Mouse (Mus musculus) neural tube, embryonic 13.5 days (tissue): ENCODE measurements around the gene Dgkq. TPM values are rescaled to one million over a fixed set of nuclear protein-coding genes. Genes with fewer than 3 reads are reported as not detected.

ENCODE experiments used
- ATAC-seq: fragments of 200-750 bp; cut with Nextera tagmentation; 2 replicates; pipeline ENCODE4 v1.8.0; 2017; ENCODE audit warnings: low read depth, mild to moderate bottlenecking, moderate TSS enrichment, moderate library complexity
- H3K27ac ChIP-seq: fragments of 300-500 bp; sonication (generic); replicated peaks from 2 replicates; pipeline ENCODE4 v1.5.1; 2015; ENCODE audit warnings: moderate library complexity, mild to moderate bottlenecking, inconsistent platforms
- H3K27me3 ChIP-seq: fragments of 300-500 bp; sonication (generic); 2 replicates; pipeline ENCODE4 v1.6.1; 2015; ENCODE audit warnings: mild to moderate bottlenecking, inconsistent platforms
- H3K36me3 ChIP-seq: fragments of 300-500 bp; sonication (generic); 2 replicates; pipeline ENCODE4 v1.6.1; 2015; ENCODE audit warnings: mild to moderate bottlenecking, inconsistent platforms
- H3K4me1 ChIP-seq: fragments of 300-500 bp; sonication (generic); replicated peaks from 2 replicates; pipeline ENCODE4 v1.6.1; 2015; ENCODE audit warnings: inconsistent platforms
- H3K4me2 ChIP-seq: fragments of 300-500 bp; sonication (generic); 2 replicates; pipeline ENCODE4 v1.6.1; 2015; ENCODE audit warnings: inconsistent platforms, mild to moderate bottlenecking, moderate library complexity
- H3K4me3 ChIP-seq: fragments of 300-500 bp; sonication (generic); 2 replicates; pipeline ENCODE4 v1.5.1; 2015; ENCODE audit warnings: mild to moderate bottlenecking, inconsistent platforms
- H3K9ac ChIP-seq: fragments of 300-500 bp; sonication (generic); 2 replicates; pipeline ENCODE4 v1.6.1; 2015; ENCODE audit warnings: moderate library complexity, mild to moderate bottlenecking, inconsistent platforms
- H3K9me3 ChIP-seq: fragments of 300-500 bp; sonication (generic); 2 replicates; pipeline ENCODE4 v1.6.1; 2016; ENCODE audit warnings: inconsistent platforms
- WGBS: fragments of 180-500 bp; shearing (Covaris S2); methylation state at CpG from one replicate; pipeline ENCODE4 v1.1.7; 2015; 5-methylcytosine and 5-hydroxymethylcytosine counted together
- polyA plus RNA-seq: library from polyadenylated mRNA; unstranded; fragments of >200 nt; fragmentation: Nextera tagmentation; extraction: Ambion mirVana; gene quantifications from 2 replicates; pipeline ENCODE4 v1.2.1, GENCODE M21; 2015

The Dgkq gene
- polyA plus RNA-seq, 1 experiment from 2014 or later = 19.5 TPM

DNA sequence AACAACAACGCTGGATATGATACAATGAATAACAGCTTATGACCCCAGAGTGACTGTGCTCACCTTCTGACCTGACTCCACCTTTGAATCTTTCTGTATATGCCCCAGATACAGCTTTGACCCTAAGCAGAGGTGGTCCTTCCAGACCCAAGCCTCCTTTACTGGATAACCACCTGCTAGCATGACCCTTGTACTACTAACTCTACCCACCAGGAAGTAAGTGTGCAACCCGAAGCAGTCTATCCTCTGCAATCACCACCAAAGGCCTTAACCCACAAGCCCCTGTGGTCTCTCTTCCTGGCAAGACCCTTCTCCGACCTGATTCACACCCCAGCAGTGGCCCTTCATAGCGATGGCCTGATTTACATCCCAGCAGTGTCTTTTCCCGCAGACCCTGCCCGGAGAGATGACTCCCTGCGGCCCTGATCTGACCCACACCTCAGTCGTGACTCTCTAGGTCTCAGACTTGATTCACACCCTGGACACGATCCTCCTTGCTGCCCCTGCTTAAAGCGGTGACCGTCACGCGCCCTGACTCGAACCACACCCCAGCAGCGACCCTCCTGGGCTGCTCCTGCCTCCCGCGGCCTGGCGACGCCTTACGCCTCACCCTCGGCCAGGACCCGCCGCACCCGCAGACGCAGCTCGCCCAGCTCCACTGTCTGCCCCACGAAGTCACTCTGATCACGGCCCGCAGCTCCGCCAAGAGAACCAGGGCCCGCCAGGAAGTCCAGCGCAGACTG, 40.4 kb downstream of the Dgkq start:
- 1% methylated on average over 32 of the region's 32 CpGs for WGBS
- peak overlapping the region; percentile 93 for H3K9ac ChIP-seq
- peak; percentile 90 for ATAC-seq
- peaks cover 32% of the 10 kb centered on the region for H3K4me1 ChIP-seq
- H3K27me3 ChIP-seq = no peaks in the 10 kb centered on the region
- peak overlapping the region; percentile 93 for H3K27ac ChIP-seq
- H3K36me3 ChIP-seq = peaks cover 6% of the 10 kb centered on the region
- H3K9me3 ChIP-seq = no peaks in the 10 kb centered on the region
- peak overlapping the region; percentile 96 for H3K4me2 ChIP-seq
- H3K4me3 ChIP-seq = peak overlapping the region; percentile 71

DNA sequence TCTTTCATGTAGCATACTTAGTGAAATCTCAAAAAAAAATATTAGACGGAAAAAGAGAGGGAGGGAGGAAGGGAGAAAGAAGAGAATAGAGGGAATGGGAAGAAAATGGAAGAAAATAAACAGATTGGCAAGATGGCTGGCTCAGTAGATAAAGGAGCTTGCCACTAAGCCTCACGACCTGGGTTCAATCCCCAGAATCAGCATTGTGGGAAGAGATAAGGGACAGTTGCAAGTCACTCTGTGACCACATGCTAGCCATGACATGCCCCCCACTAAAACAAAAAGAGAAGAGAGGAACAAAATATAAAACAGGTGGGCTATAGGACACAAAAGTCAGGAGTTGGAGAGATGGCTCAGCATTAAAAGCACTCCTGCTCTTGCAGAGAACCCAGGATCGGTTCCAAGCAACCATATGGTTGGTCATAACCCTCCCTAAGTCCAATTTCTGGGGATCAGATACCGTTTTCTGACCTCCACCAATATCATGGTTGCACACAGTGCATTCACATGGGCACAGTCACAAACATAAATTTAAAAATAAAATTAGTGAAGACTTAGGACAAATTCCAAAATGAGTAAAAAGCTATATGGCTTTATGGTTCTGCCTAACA, 43.3 kb downstream of the Dgkq start:
- no peaks in the 10 kb centered on the region for H3K27me3 ChIP-seq
- no peak overlapping the region for H3K4me3 ChIP-seq
- no peak for ATAC-seq
- peaks cover 34% of the 10 kb centered on the region for H3K36me3 ChIP-seq
- H3K4me1 ChIP-seq = peaks cover 32% of the 10 kb centered on the region
- H3K9ac ChIP-seq = no peak overlapping the region
- no peak overlapping the region for H3K27ac ChIP-seq
- no peak overlapping the region for H3K4me2 ChIP-seq
- H3K9me3 ChIP-seq = no peaks in the 10 kb centered on the region
- WGBS = 87% methylated on average over 4 of the region's 4 CpGs

DNA sequence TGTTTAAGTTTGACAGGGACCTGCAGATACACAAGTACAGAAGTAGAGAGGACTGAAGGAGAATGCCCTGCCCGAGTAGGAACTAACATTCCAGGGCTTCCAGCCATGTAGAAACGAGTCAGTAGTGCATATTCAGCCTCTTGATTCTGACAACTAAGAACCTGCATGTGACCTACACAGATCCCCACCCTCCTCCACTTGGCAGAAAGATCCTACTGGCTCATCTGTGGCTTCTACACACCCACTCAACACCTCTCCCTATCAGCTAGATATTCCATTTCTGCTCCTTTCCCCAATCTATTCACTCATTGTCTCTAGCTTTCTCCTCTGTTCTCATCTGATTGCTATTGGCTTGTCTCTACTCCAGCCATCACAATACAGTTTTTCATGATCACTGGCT, 47.6 kb downstream of the Dgkq start:
- no peak for ATAC-seq
- H3K4me1 ChIP-seq = peaks cover 3% of the 10 kb centered on the region; the same call in 1 of the 2 replicates
- no peak overlapping the region for H3K4me3 ChIP-seq
- no peak overlapping the region for H3K4me2 ChIP-seq
- no peak overlapping the region for H3K27ac ChIP-seq
- H3K27me3 ChIP-seq = no peaks in the 10 kb centered on the region
- no peak overlapping the region for H3K9ac ChIP-seq
- H3K36me3 ChIP-seq = peaks cover 59% of the 10 kb centered on the region
- no peaks in the 10 kb centered on the region for H3K9me3 ChIP-seq
- WGBS = 88% methylated on average over 2 of the region's 2 CpGs

DNA sequence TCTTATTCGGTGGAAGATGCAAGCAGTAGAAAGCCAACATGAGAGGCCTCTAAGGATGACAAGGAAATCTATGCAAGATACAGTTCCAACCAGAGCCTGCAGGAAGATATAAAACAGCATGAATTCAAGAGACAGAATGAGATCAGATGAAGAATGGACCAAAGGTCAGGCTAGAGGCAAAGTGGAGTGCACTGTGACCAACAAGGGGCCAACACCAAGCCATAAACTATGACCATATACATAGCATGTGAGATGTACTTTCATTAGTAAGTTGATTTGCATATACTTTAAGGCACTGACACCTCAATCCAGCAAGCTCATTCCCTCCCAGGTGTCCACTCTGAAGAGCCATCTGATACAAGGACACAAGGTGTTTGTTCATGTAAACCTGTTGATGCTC, 59.0 kb downstream of the Dgkq start:
- no peak for ATAC-seq
- WGBS = 97% methylated on average over 1 of the region's 1 CpGs
- peaks cover 95% of the 10 kb centered on the region for H3K36me3 ChIP-seq

DNA sequence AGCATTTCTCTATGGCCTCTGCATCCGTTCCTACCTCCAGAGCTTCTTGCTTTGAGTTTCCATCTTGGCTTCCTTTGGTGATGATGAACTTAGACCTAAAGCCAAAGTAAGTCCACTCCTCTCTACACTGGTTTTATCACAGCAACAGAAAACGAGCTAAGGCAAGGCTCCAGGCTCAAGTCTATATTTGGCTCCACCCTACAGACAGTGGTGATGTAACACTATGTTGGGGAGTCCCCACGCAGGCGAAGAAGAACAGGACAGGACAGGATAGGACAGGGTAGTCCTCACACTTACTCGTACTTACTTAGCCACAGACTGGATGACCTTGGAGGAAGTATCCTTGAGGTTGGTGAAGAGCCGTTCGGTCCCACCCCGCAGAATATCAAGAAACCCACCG, 66.9 kb downstream of the Dgkq start:
- no peak for ATAC-seq
- H3K36me3 ChIP-seq = peaks cover 98% of the 10 kb centered on the region
- no peak overlapping the region for H3K9ac ChIP-seq
- 95% methylated on average over 9 of the region's 9 CpGs for WGBS
- no peaks in the 10 kb centered on the region for H3K9me3 ChIP-seq
- H3K4me2 ChIP-seq = no peak overlapping the region
- no peaks in the 10 kb centered on the region for H3K27me3 ChIP-seq
- no peaks in the 10 kb centered on the region for H3K4me1 ChIP-seq
- no peak overlapping the region for H3K27ac ChIP-seq
- no peak overlapping the region for H3K4me3 ChIP-seq

More for the DNA sequence above, 59.0 kb downstream of the Dgkq start:
- Histone ChIP-seq H3K4me1 (no peaks in the 10 kb centered on the region), H3K27ac (no peak overlapping the region), H3K4me2 (no peak overlapping the region), H3K4me3 (no peak overlapping the region), H3K27me3 (no peaks in the 10 kb centered on the region), H3K9me3 (no peaks in the 10 kb centered on the region), H3K9ac (no peak overlapping the region)

DNA sequence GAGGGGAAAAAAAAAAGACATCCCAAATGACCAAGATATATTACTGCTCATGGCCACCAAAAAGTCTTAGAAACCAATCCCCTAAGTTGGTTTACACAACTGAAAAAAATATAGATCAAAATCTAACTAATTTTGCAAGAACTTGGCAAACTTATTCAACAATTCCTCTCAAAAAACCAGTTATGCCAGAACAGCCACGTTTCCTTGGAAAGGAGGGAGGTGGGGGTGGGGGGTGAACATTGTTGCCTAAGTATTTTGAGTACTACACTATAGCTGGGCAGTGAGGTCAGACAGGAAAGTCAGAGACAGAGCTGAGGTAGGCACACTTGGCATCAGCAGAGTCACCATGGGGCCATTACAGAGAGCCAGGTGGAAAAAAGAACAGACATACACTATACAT, 69.5 kb downstream of the Dgkq start:
- Histone ChIP-seq H3K9me3 (no peaks in the 10 kb centered on the region), H3K27ac (no peak overlapping the region), H3K36me3 (peaks cover 98% of the 10 kb centered on the region), H3K9ac (no peak overlapping the region), H3K4me2 (no peak overlapping the region), H3K4me3 (no peak overlapping the region), H3K27me3 (no peaks in the 10 kb centered on the region), H3K4me1 (no peaks in the 10 kb centered on the region)
- 93% methylated on average over 1 of the region's 1 CpGs for WGBS
- ATAC-seq = no peak

Other genes with a start within 250 kb of the Dgkq start
- gene Atp5k, start 235.2 kb downstream of the Dgkq start, polyA plus RNA-seq = 419 and 442 TPM in 2 replicates
- 0.20 TPM in 1 of 2 replicates, not detected in the other for gene Mfsd7a, start 220.8 kb downstream of the Dgkq start, polyA plus RNA-seq
- 27.1 and 32.4 TPM in 2 replicates for gene Pcgf3, start 208.4 kb downstream of the Dgkq start, polyA plus RNA-seq
- 117 and 120 TPM in 2 replicates for gene Cplx1, start 119.6 kb downstream of the Dgkq start, polyA plus RNA-seq
- gene Gak, start 39.9 kb downstream of the Dgkq start, polyA plus RNA-seq = 51.0 and 53.8 TPM in 2 replicates
- 20.4 and 21.0 TPM in 2 replicates for gene Tmem175, start 39.9 kb downstream of the Dgkq start, polyA plus RNA-seq
- gene Idua, start 9.3 kb downstream of the Dgkq start, polyA plus RNA-seq = 8.3 and 9.2 TPM in 2 replicates
- 1.7 and 2.2 TPM in 2 replicates for gene Slc26a1, start 5.9 kb upstream of the Dgkq start, polyA plus RNA-seq
- 6.9 and 7.7 TPM in 2 replicates for gene Fgfrl1, start 22.7 kb upstream of the Dgkq start, polyA plus RNA-seq
- gene Rnf212, start 105.3 kb upstream of the Dgkq start, polyA plus RNA-seq = not detected in 2 replicates
- not detected in 2 replicates for gene Tmed11, start 125.7 kb upstream of the Dgkq start, polyA plus RNA-seq
- not detected in 2 replicates for gene Vmn2r8, start 139.2 kb upstream of the Dgkq start, polyA plus RNA-seq
- gene Vmn2r9, start 182.9 kb upstream of the Dgkq start, polyA plus RNA-seq = not detected in 2 replicates